Mouse (Mus musculus) spleen, adult 2 months (tissue): ENCODE measurements at regions not wholly inside any gene's neighbourhood (a gene's known extent, or its start where the extent isn't known, plus 50 kb on each side); places are given as distances from the start of the nearest gene placed in this dataset.

Experiments used
- DNase-seq, 2 experiments: peaks; one replicate each; pipeline versions ENCODE4 v3.0.0 to v3.0.0-alpha.2; 2012 to 2021; ENCODE audit warnings: low spot score in 2 of 2, low read depth in 1 of 2
- H3K27ac ChIP-seq: fragments of 200-500 bp; 2 replicates; pipeline ENCODE4 v1.5.1; 2012; ENCODE audit warnings: low read length, inconsistent platforms; ENCODE audit not compliant: insufficient read depth
- H3K27me3 ChIP-seq: fragments of 200-500 bp; 2 replicates; pipeline ENCODE4 v1.6.1; 2012; ENCODE audit warnings: mild to moderate bottlenecking, moderate library complexity, low read length, inconsistent platforms; ENCODE audit not compliant: control insufficient read depth, insufficient read depth
- H3K36me3 ChIP-seq: fragments of 200-500 bp; 2 replicates; pipeline ENCODE4 v1.6.1; 2012; ENCODE audit warnings: mild to moderate bottlenecking, low read length, inconsistent platforms; ENCODE audit not compliant: control insufficient read depth, insufficient read depth
- H3K4me1 ChIP-seq: fragments of 200-500 bp; 2 replicates; pipeline ENCODE4 v1.6.1; 2011; ENCODE audit warnings: inconsistent platforms; ENCODE audit not compliant: control insufficient read depth, insufficient read depth, insufficient read length
- H3K4me3 ChIP-seq: fragments of 200-500 bp; 2 replicates; pipeline ENCODE4 v1.5.1; 2011; ENCODE audit warnings: mild to moderate bottlenecking, inconsistent platforms; ENCODE audit not compliant: insufficient read depth, insufficient read length; ENCODE audit errors: extremely low read depth
- CTCF ChIP-seq: fragments of 200-500 bp; IDR thresholded peaks from 2 replicates; pipeline ENCODE4 v1.5.1; 2011; ENCODE audit warnings: mild to moderate bottlenecking, inconsistent platforms; ENCODE audit not compliant: insufficient read depth, insufficient read length, insufficient replicate concordance; ENCODE audit errors: extremely low read depth
- POLR2A ChIP-seq: fragments of 200-500 bp; IDR thresholded peaks from 2 replicates; pipeline ENCODE4 v1.6.1; 2011; ENCODE audit warnings: low read depth, low read length, inconsistent platforms
- WGBS: fragments of 180-500 bp; shearing (Covaris S2); methylation state at CpG from one replicate; pipeline ENCODE4 v1.1.7; 2018; 5-methylcytosine and 5-hydroxymethylcytosine counted together

GRCm38 (mm10) chr6:133904501-133904900 lies 50.9 kb upstream of the Kap start:
- 11% methylated on average over 5 of the region's 5 CpGs for WGBS
- Histone ChIP-seq H3K27ac (no peak overlapping the region), H3K4me1 (no peaks in the 10 kb centered on the region), H3K27me3 (no peaks in the 10 kb centered on the region), H3K4me3 (no peak overlapping the region), H3K36me3 (no peaks in the 10 kb centered on the region)
- no peak for TF ChIP-seq POLR2A
- TF ChIP-seq CTCF = no peak
- DNase-seq = peak in 1 of 2 experiments; percentile 2

DNA sequence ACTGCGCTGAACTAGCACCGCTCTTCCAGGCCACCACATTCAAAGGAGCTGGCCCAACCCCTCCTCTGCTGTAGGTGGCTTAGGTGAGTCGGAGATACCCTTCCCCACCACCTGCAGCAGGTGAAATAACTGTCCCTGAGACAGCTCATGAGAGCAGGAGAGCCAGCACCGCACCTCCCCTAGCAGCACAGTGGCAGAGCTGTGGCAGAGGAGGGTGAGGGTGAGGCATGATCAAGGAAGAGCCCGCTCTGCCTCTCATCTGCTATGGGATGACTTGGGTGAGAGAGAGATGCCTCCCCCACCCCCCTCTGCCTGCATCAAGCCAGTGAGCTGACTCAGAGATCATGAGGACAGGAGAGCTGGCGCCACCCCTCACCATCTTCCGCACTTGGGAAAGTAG lies 81.1 kb upstream of the Kap start:
- Histone ChIP-seq H3K4me3 (no peak overlapping the region), H3K27ac (no peak overlapping the region), H3K36me3 (no peaks in the 10 kb centered on the region), H3K4me1 (no peaks in the 10 kb centered on the region), H3K27me3 (no peaks in the 10 kb centered on the region)
- 89% methylated on average over 7 of the region's 7 CpGs for WGBS
- TF ChIP-seq POLR2A (no peak), CTCF (no peak)
- DNase-seq = no peak

DNA sequence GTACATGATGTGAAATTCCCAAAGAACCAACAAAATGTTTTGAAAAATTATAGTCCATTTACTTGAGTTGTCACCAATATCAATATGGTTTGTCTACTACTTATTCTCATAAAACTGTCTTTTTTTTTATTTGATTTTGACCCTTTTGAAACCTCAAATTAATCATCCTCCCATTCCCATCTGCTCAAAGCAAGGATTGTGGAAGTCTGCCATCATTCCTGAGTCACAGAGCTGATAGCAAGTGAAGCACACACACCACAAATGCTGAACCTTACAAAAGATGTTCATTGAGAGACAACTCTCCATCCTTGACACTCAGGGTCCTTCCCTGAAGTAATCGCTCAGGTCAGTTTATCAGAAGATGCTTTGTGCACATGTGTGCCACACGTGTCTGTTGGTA lies 82.1 kb upstream of the Kap start:
- no peak for TF ChIP-seq CTCF
- no peak for TF ChIP-seq POLR2A
- Histone ChIP-seq H3K36me3 (no peaks in the 10 kb centered on the region), H3K4me3 (no peak overlapping the region), H3K27ac (no peak overlapping the region), H3K4me1 (no peaks in the 10 kb centered on the region), H3K27me3 (no peaks in the 10 kb centered on the region)
- 93% methylated on average over 2 of the region's 2 CpGs for WGBS
- no peak for DNase-seq

DNA sequence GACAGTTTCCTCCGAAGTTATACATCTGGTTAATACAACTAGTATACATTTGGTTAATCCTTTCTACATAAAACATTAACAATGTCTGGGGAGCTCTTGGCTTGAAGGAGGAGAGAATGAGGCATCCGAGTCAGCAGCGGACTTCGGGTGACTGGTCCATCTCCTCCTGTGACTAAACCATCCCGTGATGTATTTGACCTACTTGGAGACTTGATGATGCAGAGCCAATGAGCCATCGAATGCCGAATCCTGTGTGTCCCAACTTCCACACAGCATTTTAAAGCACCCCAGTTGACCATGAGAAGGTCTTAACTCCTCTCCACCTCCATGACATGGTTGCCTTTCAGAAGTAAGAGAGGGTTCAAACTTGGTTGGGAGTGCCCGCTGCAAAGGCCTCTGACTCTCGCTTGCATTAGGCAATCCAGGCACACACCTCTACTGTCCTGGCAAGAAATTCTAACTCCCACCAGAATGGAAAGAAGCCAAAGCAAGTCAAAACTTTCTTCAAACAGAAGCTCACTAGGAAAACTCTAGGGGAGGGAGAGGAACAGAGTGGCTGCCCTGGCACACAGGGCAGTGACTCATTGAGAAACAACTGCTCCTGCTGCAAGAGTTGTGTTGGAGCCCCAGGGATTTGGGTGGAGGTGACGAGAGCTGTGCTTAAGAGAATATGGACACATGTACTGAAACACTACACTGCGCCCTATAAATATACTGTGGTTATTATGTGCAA lies 75.4 kb upstream of the Etv6 start:
- Histone ChIP-seq H3K27ac (no peak overlapping the region), H3K4me1 (no peaks in the 10 kb centered on the region), H3K4me3 (no peak overlapping the region), H3K36me3 (no peaks in the 10 kb centered on the region), H3K27me3 (no peaks in the 10 kb centered on the region)
- WGBS = 87% methylated on average over 11 of the region's 11 CpGs
- no peak for DNase-seq
- TF ChIP-seq POLR2A = no peak
- no peak for TF ChIP-seq CTCF

GRCm38 (mm10) chr6:133960713-133961112 lies 74.8 kb upstream of the Etv6 start:
- peak; percentile 64 to 75 for DNase-seq
- Histone ChIP-seq H3K27me3 (no peaks in the 10 kb centered on the region), H3K4me1 (no peaks in the 10 kb centered on the region), H3K4me3 (no peak overlapping the region), H3K27ac (no peak overlapping the region), H3K36me3 (no peaks in the 10 kb centered on the region)
- TF ChIP-seq CTCF = peak; percentile 58; the same call in 1 of the 2 replicates
- no peak for TF ChIP-seq POLR2A
- WGBS = 23% methylated on average over 7 of the region's 7 CpGs

DNA sequence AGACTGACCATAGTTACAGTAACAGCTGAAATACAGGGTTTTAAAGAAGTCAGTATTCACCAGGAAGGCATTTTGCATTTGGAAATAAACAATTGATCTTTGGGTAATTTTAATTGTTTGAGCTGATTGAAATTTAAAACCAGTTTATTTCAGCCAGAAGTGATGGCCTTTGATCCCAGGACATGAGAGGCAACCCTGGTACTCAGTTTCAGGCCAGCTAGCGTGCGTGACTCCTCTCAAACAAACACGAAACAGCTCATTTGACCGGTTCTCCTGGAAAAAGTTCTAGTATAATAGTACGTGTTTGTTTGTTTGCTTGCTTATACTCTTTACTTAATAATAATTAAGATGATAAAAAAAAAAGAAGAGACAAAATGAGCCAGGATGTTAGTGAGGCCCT lies 72.9 kb upstream of the Etv6 start:
- Histone ChIP-seq H3K4me1 (no peaks in the 10 kb centered on the region), H3K27ac (no peak overlapping the region)
- no peak for DNase-seq

GRCm38 (mm10) chr6:133963264-133963663 lies 72.2 kb upstream of the Etv6 start:
- Histone ChIP-seq H3K27me3 (no peaks in the 10 kb centered on the region), H3K36me3 (no peaks in the 10 kb centered on the region), H3K4me3 (no peak overlapping the region), H3K4me1 (no peaks in the 10 kb centered on the region), H3K27ac (no peak overlapping the region)
- TF ChIP-seq CTCF (no peak), POLR2A (no peak)
- WGBS = 94% methylated on average over 6 of the region's 6 CpGs
- DNase-seq = no peak

More for the DNA sequence above, 72.9 kb upstream of the Etv6 start:
- WGBS = 94% methylated on average over 5 of the region's 5 CpGs
- no peak overlapping the region for H3K4me3 ChIP-seq
- H3K27me3 ChIP-seq = no peaks in the 10 kb centered on the region
- no peaks in the 10 kb centered on the region for H3K36me3 ChIP-seq
- no peak for TF ChIP-seq CTCF
- TF ChIP-seq POLR2A = no peak
